Mouse (Mus musculus): ENCODE measurements around the gene Tsfm. TPM values are rescaled to one million over a fixed set of nuclear protein-coding genes. Genes with fewer than 3 reads are reported as not detected.

The Tsfm gene
- polyA plus RNA-seq, 1 experiment from 2014 or later, result 37.1 TPM

GRCm38 (mm10) chr10:127001297-127001696 is 29.3 kb downstream of the Tsfm start:
- no peak overlapping the region for H3K27ac ChIP-seq (ENCODE audit: low read length)
- no peak for ATAC-seq (ENCODE audit: low read depth)
- no peaks in the 10 kb centered on the region for H3K4me1 ChIP-seq (ENCODE audit: control insufficient read depth, low read depth, low read length)
- no peaks in the 10 kb centered on the region for H3K27me3 ChIP-seq (ENCODE audit: control insufficient read depth, insufficient read depth, low read depth, low read length)
- H3K9ac ChIP-seq (ENCODE audit: low read depth, low read length), result no peak overlapping the region
- no peak overlapping the region for H3K4me2 ChIP-seq (ENCODE audit: low read depth, low read length)
- 63% methylated on average over 9 of the region's 9 CpGs for WGBS (ENCODE audit: insufficient replicate concordance)
- H3K9me3 ChIP-seq (replicated peaks; ENCODE audit: control insufficient read depth, low read length), result no peaks in the 10 kb centered on the region
- no peak overlapping the region for H3K4me3 ChIP-seq (ENCODE audit: low read depth, low read length)
- peaks cover 4% of the 10 kb centered on the region for H3K36me3 ChIP-seq (ENCODE audit: control insufficient read depth, insufficient read depth)

DNA sequence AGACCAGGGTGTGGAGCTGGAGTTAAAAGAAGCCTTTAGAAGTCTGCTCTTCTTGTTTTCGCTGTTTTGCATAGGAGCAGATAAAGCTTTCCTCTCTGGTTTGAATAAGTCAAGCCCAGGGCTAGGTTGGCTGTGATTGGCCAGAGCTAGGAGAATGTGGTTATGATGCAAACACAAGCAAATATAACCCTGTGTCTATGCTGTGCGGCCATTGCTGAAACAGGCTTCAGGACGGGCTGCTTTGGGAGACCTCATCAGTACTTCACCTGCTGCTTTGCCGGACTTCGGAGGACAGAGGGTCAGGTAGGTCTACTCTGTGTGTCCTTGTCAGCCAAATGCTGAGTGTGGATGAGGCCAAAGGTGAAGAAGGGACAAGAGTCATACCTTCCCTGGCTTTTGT is 30.1 kb downstream of the Tsfm start, which contains the start of gene Avil:
Gene Avil, plus strand, starts transcription at position 181 of the 400 bp plus-strand sequence.
- ATAC-seq (ENCODE audit: low read depth), result no peak
- peaks cover 5% of the 10 kb centered on the region for H3K36me3 ChIP-seq (ENCODE audit: control insufficient read depth, insufficient read depth)
- 69% methylated on average over 5 of the region's 5 CpGs for WGBS (ENCODE audit: insufficient replicate concordance)

DNA sequence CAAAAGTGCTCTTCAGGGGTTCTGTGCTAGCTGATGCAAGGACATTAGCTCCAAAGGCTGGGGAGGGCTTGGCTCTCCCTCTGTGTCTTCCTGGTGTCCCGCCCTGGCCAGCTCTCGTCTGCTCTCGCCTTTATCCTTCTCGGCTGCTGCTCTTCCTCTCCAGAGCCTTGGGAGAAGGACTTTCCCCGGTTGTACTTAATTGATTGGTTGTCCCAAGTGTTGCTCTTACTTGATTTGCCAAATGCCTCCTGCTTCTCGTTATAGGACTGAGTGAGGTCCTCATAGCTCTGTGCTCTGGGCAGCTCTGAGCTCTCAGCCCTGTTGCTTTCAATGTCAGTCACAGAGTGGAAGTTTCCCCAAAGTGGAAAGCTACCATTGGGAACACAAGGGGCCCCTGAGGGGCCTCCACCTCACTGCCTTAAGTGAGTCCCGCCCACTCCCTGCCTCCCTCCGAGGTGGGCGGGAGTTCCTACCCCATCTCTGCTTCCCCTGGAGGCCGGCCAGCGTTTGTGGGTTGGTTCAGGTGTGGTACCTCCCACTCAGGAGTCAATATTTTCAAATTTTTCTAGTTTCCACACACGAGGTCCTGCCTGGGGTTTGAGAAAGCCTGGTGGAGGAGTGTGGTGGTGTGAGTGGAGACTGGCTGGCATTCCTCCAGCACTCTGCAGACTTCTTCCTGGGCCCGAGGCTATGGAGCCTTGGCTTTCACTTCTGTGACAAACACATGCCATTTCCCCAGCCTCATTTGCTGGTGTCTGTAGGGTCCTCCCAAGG is 33.1 kb downstream of the Tsfm start:
- H3K27ac ChIP-seq (ENCODE audit: low read length), result no peak overlapping the region
- H3K36me3 ChIP-seq (ENCODE audit: control insufficient read depth, insufficient read depth), result peaks cover 26% of the 10 kb centered on the region
- H3K4me2 ChIP-seq (ENCODE audit: low read depth, low read length), result no peak overlapping the region

More for the DNA sequence above, 30.1 kb downstream of the Tsfm start, which contains the start of gene Avil:
- no peak within 1 kb of the TSS for H3K4me3 ChIP-seq (ENCODE audit: low read depth, low read length)
- no peak within 1 kb of the TSS for H3K9ac ChIP-seq (ENCODE audit: low read depth, low read length)
- H3K27ac ChIP-seq (ENCODE audit: low read length), result no peak within 1 kb of the TSS
- H3K27me3 ChIP-seq (ENCODE audit: control insufficient read depth, insufficient read depth, low read depth, low read length), result no peaks in the 10 kb centered on the region
- H3K9me3 ChIP-seq (replicated peaks; ENCODE audit: control insufficient read depth, low read length), result no peaks in the 10 kb centered on the region
- H3K4me2 ChIP-seq (ENCODE audit: low read depth, low read length), result no peak within 1 kb of the TSS
- H3K4me1 ChIP-seq (ENCODE audit: control insufficient read depth, low read depth, low read length), result no peaks in the 10 kb centered on the region

DNA sequence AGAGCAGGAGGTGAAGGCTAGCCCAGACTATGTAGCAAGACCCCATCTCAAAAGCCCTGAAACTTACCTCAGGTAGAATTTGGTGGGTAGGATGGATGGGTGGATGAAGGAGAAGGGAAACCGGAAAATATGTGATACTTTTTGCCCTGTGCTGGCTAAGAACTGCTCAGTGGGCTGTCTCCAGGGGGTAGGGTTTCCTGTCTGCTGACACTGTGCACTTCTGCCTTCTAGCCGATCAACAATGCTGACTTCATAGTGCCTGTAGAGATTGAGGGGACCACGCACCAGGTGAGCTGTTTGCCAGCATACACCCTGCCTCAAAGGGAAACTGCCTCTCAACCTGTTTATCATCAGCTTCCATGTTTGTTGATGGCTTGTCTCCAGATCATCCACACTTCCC is 37.0 kb downstream of the Tsfm start:
- peaks cover 3% of the 10 kb centered on the region for H3K4me1 ChIP-seq (ENCODE audit: control insufficient read depth, low read depth, low read length)
- no peak for ATAC-seq (ENCODE audit: low read depth)
- peaks cover 33% of the 10 kb centered on the region for H3K36me3 ChIP-seq (ENCODE audit: control insufficient read depth, insufficient read depth)
- no peaks in the 10 kb centered on the region for H3K9me3 ChIP-seq (replicated peaks; ENCODE audit: control insufficient read depth, low read length)
- WGBS (ENCODE audit: insufficient replicate concordance), result 68% methylated on average over 3 of the region's 3 CpGs
- H3K27ac ChIP-seq (ENCODE audit: low read length), result no peak overlapping the region
- no peak overlapping the region for H3K4me3 ChIP-seq (ENCODE audit: low read depth, low read length)
- no peak overlapping the region for H3K9ac ChIP-seq (ENCODE audit: low read depth, low read length)
- no peaks in the 10 kb centered on the region for H3K27me3 ChIP-seq (ENCODE audit: control insufficient read depth, insufficient read depth, low read depth, low read length)
- no peak overlapping the region for H3K4me2 ChIP-seq (ENCODE audit: low read depth, low read length)

More for the DNA sequence above, 33.1 kb downstream of the Tsfm start:
- no peak for ATAC-seq (ENCODE audit: low read depth)
- Histone ChIP-seq H3K9me3 (replicated peaks; ENCODE audit: control insufficient read depth, low read length) (no peaks in the 10 kb centered on the region), H3K4me1 (ENCODE audit: control insufficient read depth, low read depth, low read length) (no peaks in the 10 kb centered on the region), H3K4me3 (ENCODE audit: low read depth, low read length) (no peak overlapping the region), H3K9ac (ENCODE audit: low read depth, low read length) (no peak overlapping the region), H3K27me3 (ENCODE audit: control insufficient read depth, insufficient read depth, low read depth, low read length) (no peaks in the 10 kb centered on the region)
- 54% methylated on average over 13 of the region's 13 CpGs for WGBS (ENCODE audit: insufficient replicate concordance)

DNA sequence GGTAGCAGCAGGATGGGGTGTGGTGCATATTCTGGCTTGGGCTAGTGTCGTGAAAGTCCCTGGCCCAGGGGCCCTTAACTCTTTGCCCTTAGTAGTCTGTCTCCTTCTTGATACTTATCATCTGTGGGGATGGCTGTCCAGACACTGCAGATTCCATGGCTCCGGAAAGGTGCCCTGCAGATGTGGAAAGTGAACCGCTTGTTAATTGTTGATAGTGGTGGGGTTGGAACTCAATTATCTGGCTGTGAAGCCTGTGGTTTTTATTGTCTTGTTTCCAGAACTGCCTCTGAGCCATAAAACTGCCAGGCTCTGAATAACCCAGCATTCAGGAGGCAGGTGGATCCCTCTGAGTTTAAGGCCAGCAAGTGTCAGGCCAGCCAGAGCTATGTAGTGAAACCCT is 39.0 kb downstream of the Tsfm start:
- H3K4me1 ChIP-seq (ENCODE audit: control insufficient read depth, low read depth, low read length), result peaks cover 21% of the 10 kb centered on the region
- H3K9me3 ChIP-seq (replicated peaks; ENCODE audit: control insufficient read depth, low read length), result no peaks in the 10 kb centered on the region
- H3K36me3 ChIP-seq (ENCODE audit: control insufficient read depth, insufficient read depth), result peaks cover 30% of the 10 kb centered on the region
- H3K9ac ChIP-seq (ENCODE audit: low read depth, low read length), result no peak overlapping the region
- H3K27ac ChIP-seq (ENCODE audit: low read length), result no peak overlapping the region
- WGBS (ENCODE audit: insufficient replicate concordance), result 56% methylated on average over 3 of the region's 3 CpGs
- H3K4me2 ChIP-seq (ENCODE audit: low read depth, low read length), result no peak overlapping the region
- H3K27me3 ChIP-seq (ENCODE audit: control insufficient read depth, insufficient read depth, low read depth, low read length), result no peaks in the 10 kb centered on the region
- no peak overlapping the region for H3K4me3 ChIP-seq (ENCODE audit: low read depth, low read length)
- no peak for ATAC-seq (ENCODE audit: low read depth)

DNA sequence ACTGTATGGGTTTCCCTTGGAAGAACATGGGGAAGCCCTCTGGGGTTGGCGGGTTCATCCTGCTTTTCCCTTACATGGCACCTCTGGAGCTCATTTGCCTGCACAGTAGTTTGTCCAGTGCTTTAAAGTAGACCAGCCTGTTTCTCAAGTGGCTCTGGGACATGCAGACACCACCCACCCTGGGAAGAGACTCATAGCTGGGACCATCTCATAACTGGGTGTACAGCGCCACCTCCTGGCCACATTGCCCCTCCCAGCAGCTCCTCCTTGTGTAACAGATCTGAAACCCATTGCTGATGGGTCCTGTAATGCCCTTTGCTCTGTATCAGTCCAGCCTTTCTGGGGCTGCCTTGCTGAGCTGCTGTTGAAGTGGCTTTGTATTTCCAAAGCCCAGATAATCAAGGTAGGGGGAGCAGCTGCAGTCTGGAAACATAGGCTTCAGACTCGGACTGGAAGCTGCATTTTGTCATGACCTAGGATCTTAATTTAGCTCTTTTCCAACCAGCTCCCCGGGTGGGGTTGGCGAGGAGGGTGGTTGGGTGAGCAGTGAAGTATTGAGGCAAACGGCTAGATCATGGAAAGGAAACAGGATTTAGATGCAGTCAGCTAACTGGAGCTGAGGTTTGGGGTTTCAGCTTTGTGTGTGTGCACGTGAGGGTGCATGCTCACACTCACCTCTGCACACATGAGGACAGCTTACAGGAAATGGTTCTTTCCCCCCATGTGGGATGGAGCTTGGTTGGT is 40.2 kb downstream of the Tsfm start:
- Histone ChIP-seq H3K9ac (ENCODE audit: low read depth, low read length) (no peak overlapping the region), H3K27me3 (ENCODE audit: control insufficient read depth, insufficient read depth, low read depth, low read length) (no peaks in the 10 kb centered on the region), H3K27ac (ENCODE audit: low read length) (no peak overlapping the region), H3K9me3 (replicated peaks; ENCODE audit: control insufficient read depth, low read length) (no peaks in the 10 kb centered on the region), H3K36me3 (ENCODE audit: control insufficient read depth, insufficient read depth) (peaks cover 28% of the 10 kb centered on the region), H3K4me1 (ENCODE audit: control insufficient read depth, low read depth, low read length) (peaks cover 28% of the 10 kb centered on the region), H3K4me2 (ENCODE audit: low read depth, low read length) (no peak overlapping the region), H3K4me3 (ENCODE audit: low read depth, low read length) (no peak overlapping the region)
- peak; percentile 65 for ATAC-seq (ENCODE audit: low read depth)
- WGBS (ENCODE audit: insufficient replicate concordance), result 64% methylated on average over 7 of the region's 7 CpGs

- Histone ChIP-seq H3K4me2 (ENCODE audit: low read depth, low read length) (no peak overlapping the region), H3K4me1 (ENCODE audit: control insufficient read depth, low read depth, low read length) (peaks cover 41% of the 10 kb centered on the region), H3K9ac (ENCODE audit: low read depth, low read length) (no peak overlapping the region)
Observed at GRCm38 (mm10) chr10:126988513-126989165, 42.0 kb downstream of the Tsfm start.

GRCm38 (mm10) chr10:126987183-126988118 is 43.2 kb downstream of the Tsfm start:
- peaks cover 6% of the 10 kb centered on the region for H3K36me3 ChIP-seq (ENCODE audit: control insufficient read depth, insufficient read depth)
- 0 out of 2 replicates have a peak overlapping the region, but pooled peaks have one; percentile 32 for H3K27ac ChIP-seq (ENCODE audit: low read length)
- 40% methylated on average over 8 of the region's 8 CpGs for WGBS (ENCODE audit: insufficient replicate concordance)
- no peak overlapping the region for H3K4me3 ChIP-seq (ENCODE audit: low read depth, low read length)
- H3K27me3 ChIP-seq (ENCODE audit: control insufficient read depth, insufficient read depth, low read depth, low read length), result no peaks in the 10 kb centered on the region
- ATAC-seq (ENCODE audit: low read depth), result no peak
- no peaks in the 10 kb centered on the region for H3K9me3 ChIP-seq (replicated peaks; ENCODE audit: control insufficient read depth, low read length)
- no peak overlapping the region for H3K9ac ChIP-seq (ENCODE audit: low read depth, low read length)
- no peak overlapping the region; the same call in 1 of the 2 replicates for H3K4me2 ChIP-seq (ENCODE audit: low read depth, low read length)
- H3K4me1 ChIP-seq (ENCODE audit: control insufficient read depth, low read depth, low read length), result peaks cover 52% of the 10 kb centered on the region

More at GRCm38 (mm10) chr10:126988513-126989165, 42.0 kb downstream of the Tsfm start:
- no peaks in the 10 kb centered on the region for H3K9me3 ChIP-seq (replicated peaks; ENCODE audit: control insufficient read depth, low read length)
- H3K27me3 ChIP-seq (ENCODE audit: control insufficient read depth, insufficient read depth, low read depth, low read length), result no peaks in the 10 kb centered on the region
- no peak overlapping the region for H3K27ac ChIP-seq (ENCODE audit: low read length)
- WGBS (ENCODE audit: insufficient replicate concordance), result 22% methylated on average over 5 of the region's 5 CpGs
- H3K4me3 ChIP-seq (ENCODE audit: low read depth, low read length), result no peak overlapping the region
- no peak for ATAC-seq (ENCODE audit: low read depth)
- H3K36me3 ChIP-seq (ENCODE audit: control insufficient read depth, insufficient read depth), result peaks cover 15% of the 10 kb centered on the region

Data from liver, embryonic 16.5 days (tissue).